In genomic region chr6:146577310-146578109, GRCm38 (mm10) we compare ENCODE assay signal across 8 mouse cellular contexts. TPM values are rescaled to one million over a fixed set of nuclear protein-coding genes. Genes with fewer than 3 reads are reported as not detected.
DNase-seq lines count a peak whose midpoint lies in the region; ATAC-seq lines count a peak whose summit lies in the region.

TSS of gene Ints13 (minus strand) at chr6:146577835.

- peak; percentile 89 for ATAC-seq in megakaryocyte progenitor cell, adult 5-6 weeks (replicated peaks; ENCODE audit: poor library complexity)

- DNase-seq in adipocyte (ENCODE audit: low spot score), result peak; percentile 99
- peak; percentile 99 for DNase-seq in embryo, embryonic 10 days (ENCODE audit: low spot score)
- DNase-seq in gastrocnemius, postnatal 10 days, result peak; percentile 97
- DNase-seq in induced T-regulatory cell, adult 2 months (ENCODE audit: low read depth), result peak; percentile 99
- DNase-seq in left cerebral cortex, adult 9 months (ENCODE audit: low spot score in 2 of 2), result peak; percentile 93 to 95
- DNase-seq in right cerebral cortex, postnatal 14 days, result peak; percentile 97
- DNase-seq in urinary bladder, postnatal 36 days (ENCODE audit: low spot score in 2 of 2), result peak; percentile 91 to 96

RNA-seq across cellular contexts. Expression of gene Ints13, which starts in this region (rescaled TPM):
- total RNA-seq in gastrocnemius, postnatal 10 days (2021), result 10 to 100 TPM; 16.0 to 19.3 TPM
- 93.9 and 117 TPM in 2 replicates for total RNA-seq in megakaryocyte progenitor cell, adult 5-6 weeks (2015)
- total RNA-seq in megakaryocyte progenitor cell, adult 5-6 weeks (2017), result 86.4 and 122 TPM in 2 replicates

Comparison
In these comparisons a context has a peak if more than half of its experiments do, and no peak if none do; other contexts are left out.
1. Peak in every context shown above with its lines: DNase-seq and ATAC-seq.
2. RNA of gene Ints13 (total RNA-seq): 86.4 to 122 TPM in megakaryocyte progenitor cell, adult 5-6 weeks; 16.0 to 19.3 TPM in gastrocnemius, postnatal 10 days; every median in the first group is over 4 times any median in the second.